Mouse (Mus musculus) midbrain, embryonic 13.5 days (tissue): ENCODE results near the gene Acoxl. TPM values are rescaled to one million over a fixed set of nuclear protein-coding genes. Genes with fewer than 3 reads are reported as not detected.

Source experiments
- ATAC-seq: fragments of 200-750 bp; cut with Nextera tagmentation; 2 replicates; pipeline ENCODE4 v1.8.0; 2017; ENCODE audit warnings: mild to moderate bottlenecking, moderate TSS enrichment, moderate library complexity
- H3K27ac ChIP-seq: fragments of 300-500 bp; sonication (generic); 2 replicates; pipeline ENCODE4 v1.5.1; 2015; ENCODE audit warnings: inconsistent platforms, mild to moderate bottlenecking, moderate library complexity
- H3K27me3 ChIP-seq: fragments of 300-500 bp; sonication (generic); 2 replicates; pipeline ENCODE4 v1.6.1; 2015; ENCODE audit warnings: mild to moderate bottlenecking, inconsistent platforms
- H3K36me3 ChIP-seq: fragments of 300-500 bp; sonication (generic); 2 replicates; pipeline ENCODE4 v1.6.1; 2015; ENCODE audit warnings: mild to moderate bottlenecking, inconsistent platforms
- H3K4me1 ChIP-seq: fragments of 300-500 bp; sonication (generic); replicated peaks from 2 replicates; pipeline ENCODE4 v1.6.1; 2015; ENCODE audit warnings: inconsistent platforms
- H3K4me2 ChIP-seq: fragments of 300-500 bp; sonication (generic); replicated peaks from 2 replicates; pipeline ENCODE4 v1.6.1; 2015; ENCODE audit warnings: moderate library complexity, mild to moderate bottlenecking, inconsistent platforms
- H3K4me3 ChIP-seq: fragments of 300-500 bp; sonication (generic); replicated peaks from 2 replicates; pipeline ENCODE4 v1.5.1; 2015; ENCODE audit warnings: mild to moderate bottlenecking, inconsistent platforms
- H3K9ac ChIP-seq: fragments of 300-500 bp; sonication (generic); replicated peaks from 2 replicates; pipeline ENCODE4 v1.6.1; 2015; ENCODE audit warnings: mild to moderate bottlenecking, inconsistent platforms
- H3K9me3 ChIP-seq: fragments of 300-500 bp; sonication (generic); 2 replicates; pipeline ENCODE4 v1.6.1; 2016; ENCODE audit warnings: mild to moderate bottlenecking, inconsistent platforms
- WGBS: fragments of 180-500 bp; shearing (Covaris S2); methylation state at CpG from one replicate; pipeline ENCODE4 v1.1.7; 2015; 5-methylcytosine and 5-hydroxymethylcytosine counted together
- polyA plus RNA-seq: library from polyadenylated mRNA; unstranded; fragments of >200 nt; fragmentation: Nextera tagmentation; extraction: Ambion mirVana; gene quantifications from 2 replicates; pipeline ENCODE4 v1.2.1, GENCODE M21; 2015

The Acoxl gene
- polyA plus RNA-seq, 1 experiment from 2014 or later = 0.07 TPM

- no peak overlapping the region for H3K4me3 ChIP-seq
- 72% methylated on average over 2 of the region's 2 CpGs for WGBS
- H3K27ac ChIP-seq = no peak overlapping the region
- H3K9ac ChIP-seq = no peak overlapping the region
- H3K27me3 ChIP-seq = no peaks in the 10 kb centered on the region
- no peaks in the 10 kb centered on the region for H3K9me3 ChIP-seq
- H3K4me1 ChIP-seq = peaks cover 5% of the 10 kb centered on the region; the same call in 1 of the 2 replicates
- H3K4me2 ChIP-seq = no peak overlapping the region
- no peak for ATAC-seq
- no peaks in the 10 kb centered on the region for H3K36me3 ChIP-seq
Measured at GRCm38 (mm10) chr2:128069025-128069424, 230.3 kb downstream of the Acoxl start.

DNA sequence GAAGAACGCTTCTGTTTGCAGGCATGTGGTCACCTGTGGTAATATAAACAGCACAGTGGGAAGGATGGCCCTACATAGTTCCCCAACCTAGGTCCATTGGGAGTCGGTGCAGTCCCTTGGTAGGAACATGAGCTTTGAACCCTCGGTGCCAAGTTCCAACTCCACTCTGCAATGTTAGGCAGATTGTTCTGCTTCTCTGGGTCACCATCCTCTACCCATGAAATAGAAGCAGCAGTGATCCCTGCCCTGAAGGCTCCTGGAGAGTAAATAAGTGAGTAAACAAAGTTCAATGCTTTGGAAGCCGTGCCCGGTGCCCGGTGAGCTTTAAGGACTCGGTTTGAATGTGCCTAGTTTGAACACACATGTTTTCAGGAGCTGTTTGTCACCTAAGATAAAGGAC, 233.1 kb downstream of the Acoxl start:
- no peaks in the 10 kb centered on the region for H3K9me3 ChIP-seq
- H3K27ac ChIP-seq = no peak overlapping the region
- ATAC-seq = no peak
- no peak overlapping the region for H3K4me2 ChIP-seq
- no peaks in the 10 kb centered on the region for H3K36me3 ChIP-seq
- H3K27me3 ChIP-seq = no peaks in the 10 kb centered on the region
- H3K4me1 ChIP-seq = peaks cover 5% of the 10 kb centered on the region; the same call in 1 of the 2 replicates
- WGBS = 90% methylated on average over 7 of the region's 7 CpGs
- no peak overlapping the region for H3K4me3 ChIP-seq
- H3K9ac ChIP-seq = no peak overlapping the region

DNA sequence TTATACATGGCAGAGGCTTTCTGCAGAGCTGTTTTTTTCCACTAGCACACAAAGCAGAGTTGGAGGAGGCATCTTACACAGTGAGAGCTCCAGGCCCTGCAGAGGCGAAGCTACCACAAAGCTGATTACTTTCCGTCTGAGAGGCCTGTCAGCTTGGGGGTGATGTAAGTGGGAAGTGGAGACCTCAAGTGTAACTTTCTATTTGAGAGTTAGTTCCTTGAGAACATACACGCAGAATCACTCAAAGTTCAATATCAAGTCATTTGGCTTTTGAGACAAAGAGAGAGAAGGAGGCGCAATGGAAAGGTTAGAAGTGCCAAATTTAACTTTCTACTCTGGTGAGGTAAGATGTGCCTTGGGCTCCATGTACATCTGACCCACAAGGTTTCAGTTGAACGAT, 234.3 kb downstream of the Acoxl start:
- 79% methylated on average over 5 of the region's 5 CpGs for WGBS

GRCm38 (mm10) chr2:128073603-128074002, 234.9 kb downstream of the Acoxl start:
- no peaks in the 10 kb centered on the region for H3K27me3 ChIP-seq
- no peak for ATAC-seq
- no peak overlapping the region for H3K27ac ChIP-seq
- no peak overlapping the region for H3K4me2 ChIP-seq
- no peaks in the 10 kb centered on the region for H3K9me3 ChIP-seq
- H3K9ac ChIP-seq = no peak overlapping the region
- H3K4me1 ChIP-seq = peaks cover 5% of the 10 kb centered on the region; the same call in 1 of the 2 replicates
- 90% methylated on average over 2 of the region's 2 CpGs for WGBS
- no peaks in the 10 kb centered on the region for H3K36me3 ChIP-seq
- no peak overlapping the region for H3K4me3 ChIP-seq

More for the DNA sequence above, 234.3 kb downstream of the Acoxl start:
- no peak overlapping the region for H3K27ac ChIP-seq
- H3K9ac ChIP-seq = no peak overlapping the region
- no peak for ATAC-seq
- H3K9me3 ChIP-seq = no peaks in the 10 kb centered on the region
- H3K36me3 ChIP-seq = no peaks in the 10 kb centered on the region
- no peaks in the 10 kb centered on the region for H3K27me3 ChIP-seq
- H3K4me2 ChIP-seq = no peak overlapping the region
- no peak overlapping the region for H3K4me3 ChIP-seq
- peaks cover 5% of the 10 kb centered on the region; the same call in 1 of the 2 replicates for H3K4me1 ChIP-seq

DNA sequence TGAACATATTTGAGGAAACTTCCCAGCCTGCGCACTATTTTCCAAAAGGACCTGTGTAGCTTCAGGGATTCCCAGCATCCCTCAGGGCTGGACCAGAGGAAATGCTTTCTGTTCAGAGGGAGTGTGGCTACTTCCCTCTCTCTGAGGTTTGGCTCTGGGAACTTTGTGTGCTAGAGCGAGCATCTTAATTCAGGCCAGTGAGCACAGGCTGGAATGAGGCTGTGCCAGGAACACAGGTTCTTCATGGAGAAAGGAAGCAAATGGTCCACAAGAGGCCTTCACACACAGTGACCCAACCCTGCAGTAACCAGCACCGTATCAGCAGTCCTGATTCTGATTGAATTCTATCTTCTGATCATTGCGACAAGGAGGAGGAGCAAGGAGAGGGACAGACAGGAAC, 238.3 kb downstream of the Acoxl start:
- no peak for ATAC-seq
- no peaks in the 10 kb centered on the region for H3K9me3 ChIP-seq
- H3K9ac ChIP-seq = no peak overlapping the region
- H3K27ac ChIP-seq = no peak overlapping the region
- H3K4me3 ChIP-seq = no peak overlapping the region
- H3K36me3 ChIP-seq = no peaks in the 10 kb centered on the region
- peaks cover 14% of the 10 kb centered on the region; the same call in 1 of the 2 replicates for H3K4me1 ChIP-seq
- no peaks in the 10 kb centered on the region for H3K27me3 ChIP-seq
- WGBS = 81% methylated on average over 4 of the region's 4 CpGs
- H3K4me2 ChIP-seq = no peak overlapping the region

DNA sequence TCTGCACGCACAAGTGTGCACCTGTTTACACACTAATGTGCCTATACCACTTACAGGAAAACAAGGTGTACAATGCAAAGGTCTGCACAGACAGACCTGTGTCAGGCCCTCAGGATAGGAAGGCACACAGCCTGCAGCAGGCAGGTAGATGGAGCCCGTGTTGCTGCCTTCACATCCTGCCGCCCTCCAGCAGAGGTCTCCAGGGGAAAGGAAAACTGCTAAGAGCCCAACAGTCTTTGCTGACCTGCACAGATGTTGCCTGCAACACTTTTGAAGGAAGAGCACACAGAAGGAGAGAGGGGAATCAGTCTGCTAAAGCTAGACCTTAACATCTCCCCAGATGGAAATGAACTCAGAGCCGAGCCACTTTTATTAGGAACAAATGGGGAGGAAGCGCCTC, 240.2 kb downstream of the Acoxl start:
- no peak overlapping the region for H3K4me2 ChIP-seq
- H3K36me3 ChIP-seq = no peaks in the 10 kb centered on the region
- H3K27ac ChIP-seq = 0 out of 2 replicates have a peak overlapping the region, but pooled peaks have one; percentile 2
- no peak overlapping the region for H3K9ac ChIP-seq
- 45% methylated on average over 5 of the region's 5 CpGs for WGBS
- H3K9me3 ChIP-seq = no peaks in the 10 kb centered on the region
- 0 out of 2 replicates have a peak, but pooled peaks have one; percentile 37 for ATAC-seq
- H3K27me3 ChIP-seq = no peaks in the 10 kb centered on the region
- H3K4me3 ChIP-seq = no peak overlapping the region
- peaks cover 14% of the 10 kb centered on the region; the same call in 1 of the 2 replicates for H3K4me1 ChIP-seq

DNA sequence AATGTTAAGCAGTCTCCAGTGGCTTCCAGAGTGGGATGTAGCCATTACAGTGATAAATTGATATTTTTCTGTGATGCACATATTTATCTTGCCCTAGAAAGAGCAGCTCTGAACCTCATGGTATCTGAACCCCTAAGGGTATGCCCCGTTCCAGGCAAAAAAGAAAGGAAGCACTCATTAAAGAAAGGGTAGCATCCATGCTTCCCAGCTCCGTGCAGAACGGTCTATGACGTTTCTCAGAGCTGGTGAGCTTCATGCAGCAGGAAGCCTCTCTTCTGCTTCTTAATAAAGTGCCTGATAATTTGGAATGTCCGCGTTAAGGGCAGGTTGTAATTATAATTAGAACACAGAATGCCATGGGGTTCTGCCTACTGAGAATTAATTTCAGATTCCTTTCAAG, 240.6 kb downstream of the Acoxl start:
- no peak overlapping the region; the same call in 1 of the 2 replicates for H3K4me2 ChIP-seq
- 49% methylated on average over 6 of the region's 6 CpGs for WGBS
- H3K36me3 ChIP-seq = no peaks in the 10 kb centered on the region
- no peak overlapping the region for H3K4me3 ChIP-seq
- peaks cover 14% of the 10 kb centered on the region; the same call in 1 of the 2 replicates for H3K4me1 ChIP-seq
- 0 out of 2 replicates have a peak, but pooled peaks have one; percentile 62 for ATAC-seq
- H3K27ac ChIP-seq = peak overlapping the region; percentile 2; the same call in 1 of the 2 replicates
- H3K27me3 ChIP-seq = no peaks in the 10 kb centered on the region
- H3K9ac ChIP-seq = no peak overlapping the region
- H3K9me3 ChIP-seq = no peaks in the 10 kb centered on the region

- Histone ChIP-seq H3K9me3 (no peaks in the 10 kb centered on the region), H3K4me3 (no peak overlapping the region), H3K36me3 (no peaks in the 10 kb centered on the region), H3K4me1 (0 out of 2 replicates have a peak, but pooled peaks cover 10% of the 10 kb centered on the region), H3K4me2 (no peak overlapping the region), H3K27ac (no peak overlapping the region), H3K9ac (no peak overlapping the region), H3K27me3 (no peaks in the 10 kb centered on the region)
- WGBS = 39% methylated on average over 3 of the region's 3 CpGs
- no peak for ATAC-seq
Measured at GRCm38 (mm10) chr2:128083844-128084243, 245.2 kb downstream of the Acoxl start.

- no peak for ATAC-seq
- WGBS = 90% methylated on average over 5 of the region's 5 CpGs
Measured at GRCm38 (mm10) chr2:128084607-128085006, 245.9 kb downstream of the Acoxl start.

GRCm38 (mm10) chr2:128085481-128085880, 246.8 kb downstream of the Acoxl start:
- no peaks in the 10 kb centered on the region for H3K27me3 ChIP-seq
- H3K27ac ChIP-seq = no peak overlapping the region
- no peaks in the 10 kb centered on the region for H3K9me3 ChIP-seq
- no peak overlapping the region for H3K4me3 ChIP-seq
- no peak for ATAC-seq
- H3K4me2 ChIP-seq = no peak overlapping the region
- H3K9ac ChIP-seq = no peak overlapping the region
- H3K36me3 ChIP-seq = no peaks in the 10 kb centered on the region
- H3K4me1 ChIP-seq = no peaks in the 10 kb centered on the region
- 93% methylated on average over 1 of the region's 1 CpGs for WGBS

More at GRCm38 (mm10) chr2:128084607-128085006, 245.9 kb downstream of the Acoxl start:
- Histone ChIP-seq H3K27me3 (no peaks in the 10 kb centered on the region), H3K36me3 (no peaks in the 10 kb centered on the region), H3K4me2 (no peak overlapping the region), H3K4me1 (0 out of 2 replicates have a peak, but pooled peaks cover 3% of the 10 kb centered on the region), H3K4me3 (no peak overlapping the region), H3K9ac (no peak overlapping the region), H3K27ac (no peak overlapping the region), H3K9me3 (no peaks in the 10 kb centered on the region)

- no peak for ATAC-seq
- Histone ChIP-seq H3K4me1 (peaks cover under 1% of the 10 kb centered on the region; the same call in 1 of the 2 replicates), H3K9ac (no peak overlapping the region), H3K4me3 (no peak overlapping the region), H3K27me3 (no peaks in the 10 kb centered on the region), H3K36me3 (no peaks in the 10 kb centered on the region), H3K9me3 (no peaks in the 10 kb centered on the region), H3K4me2 (no peak overlapping the region), H3K27ac (no peak overlapping the region)
- 80% methylated on average over 14 of the region's 14 CpGs for whole genome bisulfite sequencing
Measured at GRCm38 (mm10) chr2:128086301-128086886, 247.7 kb downstream of the Acoxl start.

DNA sequence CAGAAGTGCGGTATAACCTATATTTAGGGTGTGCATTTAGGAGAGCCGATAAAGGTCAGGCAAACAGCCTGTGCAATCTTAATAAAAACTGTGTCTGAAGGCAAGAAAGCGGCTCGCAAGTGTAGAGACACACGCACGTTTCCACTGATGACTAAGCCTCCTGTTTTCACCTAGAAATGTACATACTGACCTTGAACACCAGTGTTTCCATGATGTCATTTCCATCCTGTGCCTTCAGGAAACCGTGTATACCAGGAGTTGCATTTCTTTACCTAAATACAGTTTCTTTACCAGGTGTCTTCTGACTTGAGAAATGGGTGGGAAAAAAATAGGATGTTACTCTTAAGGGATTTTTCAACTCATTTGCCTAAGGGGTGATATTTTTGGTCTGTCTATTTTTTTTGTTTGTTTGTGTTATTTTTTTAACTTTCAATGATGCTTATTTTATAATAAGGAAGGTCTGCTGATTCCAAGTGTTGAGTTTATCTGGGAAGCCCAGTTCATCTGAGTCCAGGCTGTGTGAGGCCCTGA, 248.4 kb downstream of the Acoxl start:
- WGBS = 90% methylated on average over 7 of the region's 7 CpGs

More for the DNA sequence above, 248.4 kb downstream of the Acoxl start:
- Histone ChIP-seq H3K36me3 (no peaks in the 10 kb centered on the region), H3K4me1 (peaks cover 8% of the 10 kb centered on the region), H3K4me3 (no peak overlapping the region), H3K4me2 (no peak overlapping the region), H3K9me3 (no peaks in the 10 kb centered on the region), H3K9ac (no peak overlapping the region), H3K27me3 (no peaks in the 10 kb centered on the region), H3K27ac (no peak overlapping the region)
- no peak for ATAC-seq
